Mouse (Mus musculus) cerebellum, postnatal 14 days (tissue): ENCODE measurements around the gene Irx4.
A peak's percentile ranks its signal among the peaks of the same experiment; 100 is the strongest.

Experiments used
- DNase-seq, 2 experiments: peaks; one replicate each; pipeline ENCODE4 v3.0.0; 2021; ENCODE audit warnings: mixed read lengths in 2 of 2

The Irx4 gene

DNA sequence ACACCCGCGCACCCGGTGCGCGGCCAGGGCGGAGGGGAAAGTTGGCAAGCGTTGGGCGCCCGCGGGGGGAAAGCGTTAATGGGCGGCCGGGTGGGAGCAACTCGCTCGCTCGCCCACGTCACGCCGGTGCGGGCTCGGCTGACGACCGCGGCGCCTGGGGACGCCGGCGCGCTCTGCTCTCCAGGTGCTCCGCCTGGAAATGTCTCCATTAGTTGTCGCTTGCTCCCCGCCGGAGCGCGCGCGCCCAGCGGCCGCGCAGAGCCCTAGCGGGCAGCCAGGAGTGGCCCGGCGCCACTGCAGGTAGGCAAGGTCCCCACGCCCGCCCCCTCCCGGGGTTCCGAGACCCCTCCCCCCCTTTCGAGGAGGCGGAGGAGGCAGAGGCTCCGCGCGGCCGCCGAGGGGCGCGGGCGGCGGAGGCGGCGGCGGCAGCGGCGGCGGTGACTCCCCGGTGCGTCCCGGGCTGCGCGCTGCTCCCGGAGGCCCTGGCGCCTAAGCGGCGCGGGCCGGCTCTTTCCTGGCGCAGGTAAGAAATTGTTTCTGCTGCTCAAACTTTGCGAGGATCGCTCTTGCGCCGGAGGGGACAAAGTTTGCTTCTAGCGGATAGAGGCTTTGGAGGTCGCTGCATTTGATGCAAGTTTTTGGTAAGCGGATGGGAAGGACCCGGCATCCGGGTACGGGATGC is at the start of gene Irx4:
Gene Irx4, plus strand, starts transcription at position 126 of the 682 bp plus-strand sequence.
- no peak for DNase-seq

DNA sequence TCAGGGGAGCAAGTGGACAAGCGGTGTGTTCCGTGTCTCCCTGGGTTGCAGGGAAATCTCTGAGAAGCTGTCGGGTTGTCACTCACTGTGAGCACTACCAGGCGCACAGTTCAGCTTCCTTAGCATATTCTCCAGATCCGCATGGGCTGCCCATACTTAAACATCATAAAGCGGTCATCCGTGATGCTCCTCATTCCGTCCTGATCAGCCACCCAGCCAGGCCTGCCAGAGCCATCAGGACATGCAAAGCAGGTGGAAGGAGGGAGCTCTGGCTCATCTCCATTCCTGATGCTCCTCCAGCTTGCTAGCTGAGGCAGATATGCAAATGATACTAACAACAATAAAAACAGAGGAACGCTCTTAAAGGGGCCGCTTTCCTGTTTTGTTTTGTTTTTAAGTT is 46.0 kb upstream of the Irx4 start:
- DNase-seq = peak in 1 of 2 experiments; percentile 12

DNA sequence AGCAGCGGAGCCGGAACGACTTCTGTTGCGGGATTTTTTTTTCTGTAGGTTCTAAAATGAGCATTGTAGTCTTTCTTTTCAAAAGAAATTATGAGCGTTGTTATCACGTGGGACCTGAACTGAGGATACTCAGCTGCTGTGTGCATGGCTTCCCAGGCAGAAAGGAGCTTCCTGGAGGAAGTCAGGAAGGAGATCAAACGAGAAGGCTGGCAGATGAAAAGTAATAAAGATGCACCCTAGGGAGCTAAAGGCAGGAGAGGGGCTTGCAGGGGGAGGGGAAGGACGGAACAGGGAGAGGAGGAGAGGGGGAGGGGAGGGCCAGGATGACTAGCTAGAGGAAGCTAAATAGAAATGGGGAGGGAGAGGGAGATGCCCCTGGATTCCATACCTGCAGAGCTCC is 23.8 kb upstream of the Irx4 start:
- no peak for DNase-seq

DNA sequence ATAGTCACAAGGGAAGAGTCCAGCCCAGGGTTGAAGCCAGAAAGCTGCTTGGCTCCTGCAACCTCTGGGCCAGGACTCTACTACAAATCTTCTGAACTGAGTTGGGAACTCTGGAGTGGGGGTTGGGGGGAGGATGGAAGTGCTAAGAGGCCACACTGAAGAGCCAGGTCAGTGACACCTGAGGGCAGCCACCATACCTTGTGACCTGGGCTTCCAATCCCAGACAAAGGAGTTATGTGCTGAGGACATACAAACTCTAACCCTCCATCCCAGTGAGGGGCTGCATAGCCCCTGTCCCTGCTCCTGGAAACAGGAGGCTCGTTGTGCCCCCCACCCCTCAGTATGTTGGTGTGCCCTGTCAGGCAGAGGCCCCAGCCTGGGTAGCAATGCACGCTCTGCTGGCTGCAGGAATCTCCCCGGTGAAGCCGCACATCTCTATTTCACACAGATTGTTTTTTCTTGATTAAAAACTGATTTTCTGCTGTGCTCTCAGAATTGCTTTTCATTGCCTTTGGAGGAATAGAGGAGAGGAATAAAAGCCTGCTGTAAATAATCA is 21.0 kb upstream of the Irx4 start:
- no peak for DNase-seq

DNA sequence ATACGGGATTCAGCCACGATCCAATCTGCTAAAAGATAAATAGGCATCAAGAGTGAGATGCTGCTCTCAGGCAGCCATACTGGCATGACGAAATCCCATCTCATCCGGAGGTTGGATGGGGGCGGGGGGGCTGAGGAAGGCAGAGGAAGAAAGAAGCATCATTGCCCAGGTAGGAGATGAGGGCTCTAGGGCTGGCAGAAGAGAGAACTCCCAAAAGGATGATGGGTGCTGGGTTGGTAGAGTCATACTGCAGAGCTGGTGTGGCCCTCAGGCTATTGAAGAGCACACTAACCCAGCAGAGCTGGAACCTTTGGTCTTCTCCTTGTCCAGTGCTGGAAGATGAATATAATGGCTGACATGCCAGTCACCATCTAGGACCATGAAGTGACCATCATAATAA is 17.7 kb upstream of the Irx4 start:
- no peak for DNase-seq

DNA sequence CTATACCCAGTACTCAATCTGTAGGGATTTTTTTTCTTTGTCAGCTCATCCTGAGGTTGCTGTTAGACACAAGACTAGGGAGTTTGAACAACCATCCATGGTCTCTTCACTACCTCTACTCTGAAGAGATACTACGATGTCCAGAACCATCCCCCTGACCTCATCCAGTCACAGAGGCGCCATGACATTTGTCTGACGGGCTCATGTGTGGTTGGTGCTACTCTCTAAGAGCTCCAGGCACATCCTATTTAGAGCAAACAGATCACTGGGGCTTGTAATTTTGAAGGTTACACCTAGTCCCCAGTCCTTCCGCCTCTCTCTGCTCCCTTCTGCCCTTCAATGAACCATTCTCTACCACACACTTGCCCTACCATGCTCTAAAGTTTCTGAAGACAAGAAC is 13.3 kb upstream of the Irx4 start:
- no peak for DNase-seq

DNA sequence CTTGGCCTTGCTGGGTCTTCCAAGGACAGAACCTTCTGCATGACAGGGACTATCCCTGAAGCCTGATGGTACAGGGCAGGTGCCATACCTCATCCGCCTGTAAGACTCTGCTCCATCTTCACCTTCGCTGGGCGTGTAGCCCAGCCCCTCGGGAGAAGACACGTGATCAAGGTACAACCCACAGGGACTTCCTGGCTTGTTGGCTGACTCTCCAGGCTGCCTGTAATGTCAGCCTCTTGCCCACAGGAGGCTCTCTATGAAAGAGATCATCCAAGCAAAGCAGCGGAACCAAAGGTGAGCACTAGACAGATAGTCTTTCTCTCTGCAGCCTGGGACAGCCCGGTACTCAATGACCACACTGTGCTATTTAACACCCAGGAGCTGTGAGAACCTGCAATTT is 9.1 kb upstream of the Irx4 start:
- no peak for DNase-seq

DNA sequence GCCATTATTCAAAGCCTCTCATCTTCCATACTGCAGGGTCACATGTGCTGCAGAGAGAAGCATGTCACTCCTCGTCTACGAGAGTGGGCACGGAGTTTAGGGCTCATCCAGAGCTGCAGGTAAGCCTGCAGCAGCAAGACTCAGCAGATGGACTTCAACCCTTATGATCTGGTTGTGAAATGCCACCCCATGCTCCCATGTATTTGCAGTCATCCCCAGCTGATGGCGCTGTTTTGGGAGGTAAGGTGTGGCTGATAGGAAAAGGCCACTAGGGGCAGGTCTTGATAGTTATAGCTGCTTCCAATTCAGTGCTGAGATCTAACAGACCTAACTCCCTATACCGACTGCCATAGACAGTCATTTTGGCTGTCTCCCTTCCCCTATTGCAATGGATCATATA is 8.3 kb upstream of the Irx4 start:
- no peak for DNase-seq

DNA sequence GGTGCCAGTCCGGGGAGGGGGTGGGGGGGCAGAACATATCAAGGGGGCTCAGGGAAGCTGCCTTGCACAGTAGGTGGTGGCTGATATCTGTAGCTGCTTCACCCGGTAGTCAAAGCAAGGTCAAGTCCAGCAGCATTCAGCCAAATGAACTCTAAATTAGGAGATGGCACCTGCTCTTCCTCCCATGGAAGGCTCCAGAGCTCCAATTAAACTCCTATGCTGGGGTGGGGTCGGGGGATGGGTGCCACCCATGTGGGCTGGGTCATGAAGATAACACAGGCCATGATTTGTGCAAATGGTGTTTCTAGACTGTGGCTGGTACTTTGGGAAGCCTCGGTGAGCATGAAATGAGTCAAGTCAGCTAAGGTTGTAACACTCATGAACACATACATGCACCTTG is 1.9 kb upstream of the Irx4 start:
- no peak for DNase-seq

DNA sequence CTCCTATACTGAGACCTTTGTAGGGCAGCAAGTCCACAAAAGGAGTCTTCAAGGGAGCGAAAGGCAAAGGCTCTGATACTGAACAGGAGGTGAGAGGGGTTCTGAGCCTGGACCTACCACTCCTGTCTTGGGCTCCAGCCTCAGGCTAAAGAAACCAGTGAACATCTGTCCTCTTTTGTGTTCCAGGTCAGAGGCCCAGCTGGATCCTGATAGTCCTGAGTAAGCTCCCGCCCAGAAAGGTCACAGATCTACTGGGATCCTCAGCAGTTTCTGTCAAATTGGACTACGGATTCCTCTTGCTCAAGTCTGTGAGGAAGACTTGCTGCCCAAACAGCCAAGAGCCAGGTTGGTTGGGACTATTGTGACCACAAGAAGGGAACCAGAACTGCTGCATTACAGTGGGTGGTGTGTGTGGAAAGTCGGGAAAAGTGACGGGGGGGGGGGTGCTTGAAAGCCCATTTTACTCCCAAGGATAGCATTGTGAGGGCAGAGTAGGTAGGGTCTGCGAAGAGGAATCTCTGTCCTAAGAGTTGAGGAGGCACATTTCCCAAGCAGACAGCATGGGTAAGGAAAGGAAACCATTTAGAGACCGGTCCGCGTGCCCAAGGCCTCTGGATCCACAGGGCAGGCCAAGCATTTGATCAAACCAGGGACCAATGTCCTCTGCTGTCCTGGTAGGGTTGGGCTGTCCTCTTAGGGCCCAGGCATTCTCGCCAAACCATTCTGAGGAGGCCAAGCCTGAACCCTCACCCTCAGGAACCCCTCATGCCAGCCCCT is 514 bp upstream of the Irx4 start:
- no peak for DNase-seq

DNA sequence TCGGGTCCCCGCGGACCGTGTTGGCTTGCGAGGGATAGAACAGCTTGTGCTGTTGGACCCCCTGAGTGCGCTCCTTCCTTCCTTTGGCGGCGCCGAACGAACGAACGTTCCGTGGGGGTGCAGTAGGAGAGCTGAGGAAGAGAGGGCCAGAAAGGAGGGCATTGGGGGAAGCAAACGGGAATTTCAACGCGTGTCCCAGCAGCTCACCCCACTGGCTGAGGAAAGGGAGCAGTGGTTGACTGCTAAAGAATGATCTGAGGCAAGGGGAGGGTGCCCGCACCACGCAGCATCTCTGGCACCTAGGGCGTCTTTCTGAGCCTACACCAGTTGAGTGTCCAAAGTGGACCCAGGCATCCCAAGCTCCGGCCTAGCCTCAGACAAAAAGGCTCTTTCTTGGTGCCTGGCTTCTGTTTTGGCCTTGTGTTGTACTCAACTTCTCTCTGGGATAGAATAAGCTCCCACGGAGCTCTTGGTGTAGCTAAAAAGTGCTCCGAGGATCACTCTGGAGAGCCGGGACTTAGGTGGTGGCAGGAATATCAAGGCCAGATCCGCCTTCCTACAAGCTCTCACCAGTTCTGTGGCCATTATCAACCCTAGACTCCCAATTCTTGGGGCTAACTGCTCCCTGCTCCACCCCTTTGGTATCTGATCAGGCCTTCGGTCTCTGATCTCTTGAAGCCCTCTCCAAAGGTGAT is 904 bp downstream of the Irx4 start:
- peak in 1 of 2 experiments; percentile 23 for DNase-seq

DNA sequence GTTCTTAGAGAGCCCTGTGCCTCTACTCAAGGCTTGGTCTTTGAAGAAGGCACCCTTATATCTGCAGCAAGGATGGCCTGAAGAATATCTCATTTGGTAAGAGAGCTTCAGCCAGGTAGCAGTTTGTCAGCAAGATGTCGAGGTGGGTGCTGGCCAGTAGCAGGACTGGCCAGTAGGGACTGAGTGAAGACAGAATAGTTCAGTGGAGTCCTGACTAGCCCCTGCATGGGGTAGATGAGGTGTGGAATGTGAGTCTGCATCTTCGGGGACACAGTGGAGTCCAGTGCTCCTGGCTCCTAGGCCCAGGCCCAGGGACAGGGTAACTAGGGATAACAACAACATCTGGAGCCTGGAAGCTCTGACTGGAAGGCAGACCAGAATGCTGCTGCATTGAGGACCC is 1.6 kb downstream of the Irx4 start:
- no peak for DNase-seq

DNA sequence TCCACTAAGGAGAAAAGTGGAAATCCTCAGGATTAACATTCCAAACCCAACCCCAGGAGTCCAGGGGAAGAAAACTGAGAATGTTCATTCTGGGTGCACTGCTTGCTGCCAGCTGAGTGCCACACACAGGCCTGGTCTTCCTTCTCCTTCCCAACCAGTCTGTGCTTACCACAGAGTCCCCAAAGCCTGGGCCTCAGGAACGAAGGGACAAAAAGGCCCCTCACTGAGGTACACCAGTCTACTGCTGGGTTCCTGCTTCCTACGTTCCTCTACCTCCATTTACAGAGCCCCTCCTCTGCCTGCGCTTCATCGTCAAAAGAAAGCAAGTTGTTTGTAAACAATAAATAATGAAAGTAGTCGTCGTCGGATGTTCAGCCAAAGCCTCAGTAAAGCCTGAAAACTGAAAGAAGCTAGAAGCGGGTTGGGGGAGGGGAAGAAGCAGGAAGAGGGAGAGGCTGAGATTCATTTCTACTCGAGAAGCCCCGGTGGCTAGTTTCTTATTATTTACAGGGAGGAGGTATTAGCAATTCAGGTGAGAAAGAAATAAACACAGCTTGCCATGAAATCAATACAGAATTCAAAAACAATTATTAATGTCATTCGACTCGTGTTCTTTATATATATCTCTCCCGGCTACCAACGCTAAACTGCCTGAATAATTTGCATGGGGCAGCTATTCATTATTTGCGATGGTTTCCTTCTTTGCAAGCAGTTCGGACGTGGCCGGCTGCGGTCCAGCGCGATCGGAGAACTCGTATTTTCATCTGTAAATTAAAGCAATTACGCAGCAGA is 2.3 kb downstream of the Irx4 start:
- DNase-seq = no peak

DNA sequence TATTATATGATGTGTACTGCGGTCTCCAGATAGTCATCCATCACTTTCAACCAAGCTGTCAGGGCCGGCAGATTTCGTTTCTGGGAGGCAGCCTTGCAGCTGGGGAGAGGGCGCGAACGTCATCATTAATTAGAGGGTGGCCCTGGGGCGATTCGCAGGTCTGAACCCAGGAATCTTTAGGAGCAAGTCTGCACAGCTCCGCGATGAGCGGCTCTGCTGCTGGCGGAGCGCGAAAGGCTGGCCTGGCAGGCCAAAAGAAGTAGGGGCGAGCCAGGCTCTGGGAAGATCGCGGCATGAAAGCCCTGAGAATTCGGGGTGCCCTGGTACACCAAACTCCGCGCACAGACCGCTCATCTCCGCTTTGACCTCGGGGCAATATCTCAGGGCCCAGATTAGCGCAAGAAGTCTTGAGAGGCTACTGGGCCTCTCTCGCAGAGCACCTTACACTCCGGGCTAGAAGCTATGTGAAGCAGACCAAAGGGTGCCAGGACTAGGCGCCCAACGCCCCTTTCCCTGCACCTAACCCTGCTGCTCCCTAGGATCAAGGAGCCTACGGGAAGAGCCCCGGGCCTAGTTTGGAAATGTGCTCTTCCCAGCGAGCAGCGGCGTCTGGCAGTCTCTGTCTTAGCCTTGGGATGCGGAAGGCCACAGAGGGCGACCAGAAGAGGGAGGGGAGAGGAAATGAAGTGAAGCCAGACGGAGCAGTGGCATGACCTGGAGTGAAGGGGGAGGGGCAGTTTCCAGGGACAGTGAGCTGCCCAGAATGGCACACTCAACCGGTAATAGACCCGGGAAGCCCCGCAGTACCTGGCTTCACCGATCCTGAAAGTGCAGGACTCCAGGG is 3.1 kb downstream of the Irx4 start:
- DNase-seq = peak in 1 of 2 experiments; percentile 13

DNA sequence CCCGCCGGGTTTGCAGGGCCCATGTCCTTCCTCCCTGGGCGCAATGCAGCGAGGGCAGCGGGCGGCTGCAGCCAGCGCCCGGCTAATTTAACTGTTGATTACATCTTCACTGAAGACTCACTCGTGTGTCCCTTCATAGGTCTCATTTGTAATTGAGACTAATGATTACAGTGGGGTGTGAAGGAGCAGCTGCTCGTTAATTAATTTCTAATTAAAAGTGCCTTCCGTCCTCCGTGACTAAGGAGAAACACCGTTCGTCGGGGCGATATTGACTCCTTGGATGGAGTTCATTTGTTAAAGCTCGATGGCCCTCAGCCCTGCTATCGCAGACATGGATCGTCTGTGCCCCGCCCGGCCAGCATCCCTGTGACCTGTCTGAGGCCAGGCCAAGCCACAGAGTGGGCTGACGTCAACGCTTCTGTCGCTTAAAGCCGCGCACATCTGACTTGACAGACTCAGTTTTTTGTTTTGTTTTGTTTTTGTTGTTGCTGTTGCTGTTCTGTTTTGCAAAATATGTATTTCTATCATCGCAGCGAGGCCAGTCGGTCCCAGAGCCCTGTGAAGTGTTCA is 4.0 kb downstream of the Irx4 start:
- DNase-seq = peak in 1 of 2 experiments; percentile 9

DNA sequence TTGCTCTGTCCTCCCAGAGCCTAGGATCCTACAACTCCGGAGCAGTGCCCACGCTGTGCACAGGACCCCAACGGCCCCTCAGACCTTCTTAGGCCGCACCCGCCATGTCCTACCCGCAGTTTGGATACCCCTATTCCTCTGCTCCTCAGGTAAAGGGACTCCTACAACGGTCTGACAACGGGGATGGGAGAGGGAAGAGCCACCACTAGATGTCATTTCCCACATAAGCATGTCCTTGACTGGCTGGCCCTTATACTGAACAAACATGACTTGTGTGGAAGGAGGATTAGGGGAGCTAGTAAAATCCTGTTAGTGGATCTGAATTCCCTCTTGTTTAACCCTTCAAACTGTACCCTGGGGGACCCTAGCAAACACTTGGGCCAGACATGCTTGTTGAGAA is 4.6 kb downstream of the Irx4 start:
- DNase-seq = no peak

DNA sequence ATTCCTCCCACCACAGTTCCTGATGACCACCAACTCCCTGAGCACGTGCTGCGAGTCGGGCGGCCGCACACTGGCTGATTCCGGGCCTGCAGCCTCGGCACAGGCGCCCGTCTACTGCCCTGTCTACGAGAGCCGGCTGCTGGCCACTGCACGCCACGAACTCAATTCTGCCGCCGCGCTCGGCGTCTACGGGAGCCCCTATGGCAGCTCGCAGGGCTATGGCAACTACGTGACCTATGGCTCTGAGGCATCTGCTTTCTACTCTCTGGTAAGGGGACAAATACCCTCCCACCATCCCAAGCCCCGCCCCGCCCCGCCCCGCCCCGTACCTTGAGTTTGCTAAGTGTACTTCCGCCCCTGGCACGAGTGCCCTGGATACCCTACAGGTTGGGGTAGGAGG is 5.2 kb downstream of the Irx4 start:
- peak in 1 of 2 experiments; percentile 13 for DNase-seq

DNA sequence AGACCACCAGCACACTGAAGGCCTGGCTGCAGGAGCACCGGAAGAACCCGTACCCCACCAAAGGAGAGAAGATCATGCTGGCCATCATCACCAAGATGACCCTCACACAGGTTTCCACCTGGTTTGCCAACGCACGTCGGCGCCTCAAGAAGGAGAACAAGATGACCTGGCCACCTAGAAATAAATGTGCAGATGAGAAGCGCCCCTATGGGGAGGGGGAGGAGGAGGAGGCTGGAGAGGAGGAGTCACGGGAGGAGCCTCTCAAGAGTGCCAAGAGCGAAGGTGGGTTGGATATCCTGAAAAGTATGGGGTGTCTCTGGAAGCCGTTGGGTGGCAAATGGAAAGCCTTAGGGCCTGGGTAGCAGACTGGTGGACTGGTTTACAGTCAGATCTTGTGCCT is 7.3 kb downstream of the Irx4 start:
- DNase-seq = no peak

DNA sequence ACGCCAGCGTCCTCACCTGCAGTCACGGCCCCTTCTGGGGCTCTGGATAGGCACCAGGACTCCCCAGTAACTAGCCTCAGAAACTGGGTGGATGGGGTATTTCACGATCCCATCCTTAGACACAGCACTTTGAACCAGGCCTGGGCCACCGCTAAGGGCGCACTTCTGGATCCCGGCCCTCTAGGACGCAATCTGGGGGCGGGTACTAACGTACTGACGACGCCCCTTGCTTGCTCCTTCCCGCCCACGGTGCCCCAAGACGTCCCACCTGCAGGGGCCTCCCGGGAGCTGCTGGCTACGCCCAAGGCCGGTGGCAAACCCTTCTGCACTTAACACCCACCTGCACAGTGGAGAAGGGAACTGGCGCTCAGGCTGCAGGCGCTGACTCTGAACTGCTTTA is 8.4 kb downstream of the Irx4 start:
- no peak for DNase-seq

DNA sequence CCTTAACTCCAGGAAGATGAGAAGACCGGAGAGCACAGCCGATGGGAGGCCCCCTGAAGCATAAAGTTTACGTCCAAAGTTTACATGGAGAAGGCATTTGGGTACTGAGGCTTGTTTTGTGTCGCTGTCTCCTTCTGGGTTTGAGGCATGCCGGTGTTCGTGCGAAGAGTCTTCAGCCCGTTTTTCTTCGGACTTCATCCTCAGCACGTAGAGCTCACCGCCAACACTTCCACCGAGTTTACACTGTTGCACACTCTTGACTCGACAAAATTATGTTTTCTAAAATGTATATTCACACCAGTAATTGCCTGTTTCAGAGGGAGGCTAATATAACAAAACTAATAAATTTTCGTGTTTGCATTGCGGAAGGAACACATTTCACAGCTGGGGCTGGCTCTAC is 9.0 kb downstream of the Irx4 start:
- DNase-seq = no peak

DNA sequence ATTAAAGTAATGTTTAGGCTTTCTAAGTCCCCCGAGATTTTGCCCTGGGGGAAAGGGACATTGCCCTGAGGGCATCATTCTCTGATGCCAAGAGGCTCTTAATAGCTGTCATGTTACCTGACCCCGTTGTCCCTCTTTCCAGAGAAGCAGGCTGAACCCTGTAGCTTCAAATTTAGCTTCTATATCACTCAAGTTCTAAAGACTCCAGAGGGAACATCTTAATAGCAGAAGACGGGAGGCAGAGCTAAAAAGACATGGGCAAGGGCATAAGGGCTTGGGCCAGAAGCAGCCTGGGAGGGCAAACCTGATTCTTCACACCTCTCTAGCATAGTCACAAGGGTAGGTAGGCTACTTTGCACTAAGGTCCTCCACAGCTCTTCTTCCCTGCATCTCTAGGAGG is 9.6 kb downstream of the Irx4 start:
- no peak for DNase-seq
